Mouse (Mus musculus) neural tube, embryonic 14.5 days (tissue): ENCODE data around the gene Iqca. TPM values are rescaled to one million over a fixed set of nuclear protein-coding genes. Genes with fewer than 3 reads are reported as not detected.

Source experiments
- ATAC-seq: fragments of 200-750 bp; cut with Nextera tagmentation; 2 replicates; pipeline ENCODE4 v1.8.0; 2017; ENCODE audit warnings: low read depth, mild to moderate bottlenecking, moderate TSS enrichment, moderate library complexity
- H3K27ac ChIP-seq: fragments of 300-500 bp; sonication (generic); 2 replicates; pipeline ENCODE4 v1.5.1; 2014; ENCODE audit warnings: low read depth, mild to moderate bottlenecking, control low read depth, low read length, moderate library complexity, mixed read lengths
- H3K27me3 ChIP-seq: fragments of 300-500 bp; sonication (generic); 2 replicates; pipeline ENCODE4 v1.6.1; 2014; ENCODE audit warnings: low read length; ENCODE audit not compliant: control insufficient read depth, insufficient read depth
- H3K36me3 ChIP-seq: fragments of 300-500 bp; sonication (generic); 2 replicates; pipeline ENCODE4 v1.6.1; 2014; ENCODE audit warnings: low read length, mixed read lengths; ENCODE audit not compliant: control insufficient read depth, insufficient read depth
- H3K4me1 ChIP-seq: fragments of 300-500 bp; sonication (generic); 2 replicates; pipeline ENCODE4 v1.6.1; 2014; ENCODE audit warnings: low read length; ENCODE audit not compliant: control insufficient read depth, insufficient read depth
- H3K4me2 ChIP-seq: fragments of 300-500 bp; sonication (generic); 2 replicates; pipeline ENCODE4 v1.6.1; 2014; ENCODE audit warnings: mild to moderate bottlenecking, low read depth, low read length, control low read depth
- H3K4me3 ChIP-seq: fragments of 300-500 bp; sonication (generic); 2 replicates; pipeline ENCODE4 v1.5.1; 2014; ENCODE audit warnings: low read depth, low read length, control low read depth, mixed read lengths
- H3K9ac ChIP-seq: fragments of 300-500 bp; sonication (generic); replicated peaks from 2 replicates; pipeline ENCODE4 v1.6.1; 2014; ENCODE audit warnings: low read depth, mild to moderate bottlenecking, control low read depth, low read length, mixed read lengths
- H3K9me3 ChIP-seq: fragments of 300-500 bp; sonication (generic); 2 replicates; pipeline ENCODE4 v1.6.1; 2016; ENCODE audit warnings: low read length; ENCODE audit not compliant: control insufficient read depth
- WGBS: fragments of 180-500 bp; shearing (Covaris S2); extraction: QIAGEN DNeasy Blood & Tissue Kit; methylation state at CpG from one replicate; pipeline ENCODE4 v1.1.7; 2014; 5-methylcytosine and 5-hydroxymethylcytosine counted together
- polyA plus RNA-seq: library from polyadenylated mRNA; unstranded; fragments of >200 nt; fragmentation: Nextera tagmentation; extraction: Ambion mirVana; gene quantifications from 2 replicates; pipeline ENCODE4 v1.2.1, GENCODE M21; 2014

Gene Iqca
- polyA plus RNA-seq, 1 experiment from 2014 or later: 0.70 TPM

GRCm38 (mm10) chr1:90013273-90013672 is 139.9 kb downstream of the Iqca start:
- Histone ChIP-seq H3K9me3 (no peaks in the 10 kb centered on the region), H3K9ac (no peak overlapping the region), H3K4me3 (no peak overlapping the region), H3K27ac (no peak overlapping the region), H3K36me3 (no peaks in the 10 kb centered on the region), H3K27me3 (no peaks in the 10 kb centered on the region), H3K4me1 (no peaks in the 10 kb centered on the region), H3K4me2 (no peak overlapping the region)
- ATAC-seq: no peak
- WGBS: 85% methylated on average over 5 of the region's 5 CpGs

- H3K9ac ChIP-seq: no peak overlapping the region
- WGBS: 65% methylated on average over 7 of the region's 7 CpGs
- no peak for ATAC-seq
- H3K36me3 ChIP-seq: no peaks in the 10 kb centered on the region
- H3K27me3 ChIP-seq: no peaks in the 10 kb centered on the region
- H3K27ac ChIP-seq: no peak overlapping the region
- H3K4me1 ChIP-seq: no peaks in the 10 kb centered on the region
- no peak overlapping the region for H3K4me2 ChIP-seq
- H3K9me3 ChIP-seq: no peaks in the 10 kb centered on the region
- no peak overlapping the region for H3K4me3 ChIP-seq
Measured at GRCm38 (mm10) chr1:90012850-90013249, 140.4 kb downstream of the Iqca start.

- Histone ChIP-seq H3K4me3 (no peak overlapping the region), H3K9ac (no peak overlapping the region), H3K27ac (no peak overlapping the region), H3K27me3 (no peaks in the 10 kb centered on the region), H3K4me2 (no peak overlapping the region), H3K36me3 (no peaks in the 10 kb centered on the region), H3K4me1 (0 out of 2 replicates have a peak, but pooled peaks cover 3% of the 10 kb centered on the region), H3K9me3 (no peaks in the 10 kb centered on the region)
- ATAC-seq: no peak
- WGBS: 81% methylated on average over 3 of the region's 3 CpGs
Measured at GRCm38 (mm10) chr1:90012168-90012567, 141.0 kb downstream of the Iqca start.

- H3K4me1 ChIP-seq: 0 out of 2 replicates have a peak, but pooled peaks cover 3% of the 10 kb centered on the region
- no peak overlapping the region for H3K4me3 ChIP-seq
- no peak for ATAC-seq
- H3K36me3 ChIP-seq: no peaks in the 10 kb centered on the region
- WGBS: 85% methylated on average over 1 of the region's 1 CpGs
- H3K9ac ChIP-seq: no peak overlapping the region
- H3K27me3 ChIP-seq: no peaks in the 10 kb centered on the region
- H3K27ac ChIP-seq: no peak overlapping the region
- H3K4me2 ChIP-seq: no peak overlapping the region
- H3K9me3 ChIP-seq: no peaks in the 10 kb centered on the region
Measured at GRCm38 (mm10) chr1:90010077-90010476, 143.1 kb downstream of the Iqca start.

GRCm38 (mm10) chr1:90009188-90009587 is 144.0 kb downstream of the Iqca start:
- 0 out of 2 replicates have a peak, but pooled peaks cover 3% of the 10 kb centered on the region for H3K4me1 ChIP-seq
- WGBS: 76% methylated on average over 3 of the region's 3 CpGs

GRCm38 (mm10) chr1:90006666-90007065 is 146.5 kb downstream of the Iqca start:
- 69% methylated on average over 14 of the region's 14 CpGs for WGBS
- peak; percentile 49; the same call in 1 of the 2 replicates for ATAC-seq
- Histone ChIP-seq H3K27ac (no peak overlapping the region; the same call in 1 of the 2 replicates), H3K4me3 (no peak overlapping the region), H3K36me3 (no peaks in the 10 kb centered on the region), H3K9ac (no peak overlapping the region), H3K27me3 (no peaks in the 10 kb centered on the region), H3K4me1 (0 out of 2 replicates have a peak, but pooled peaks cover 3% of the 10 kb centered on the region), H3K9me3 (no peaks in the 10 kb centered on the region), H3K4me2 (no peak overlapping the region)

More at GRCm38 (mm10) chr1:90009188-90009587, 144.0 kb downstream of the Iqca start:
- Histone ChIP-seq H3K9me3 (no peaks in the 10 kb centered on the region), H3K9ac (no peak overlapping the region), H3K4me3 (no peak overlapping the region), H3K4me2 (no peak overlapping the region), H3K36me3 (no peaks in the 10 kb centered on the region), H3K27ac (no peak overlapping the region), H3K27me3 (no peaks in the 10 kb centered on the region)
- ATAC-seq: no peak

GRCm38 (mm10) chr1:90000981-90001380 is 152.2 kb downstream of the Iqca start:
- WGBS: 19% methylated on average over 5 of the region's 5 CpGs
- no peak overlapping the region for H3K9ac ChIP-seq
- H3K4me1 ChIP-seq: no peaks in the 10 kb centered on the region
- H3K27me3 ChIP-seq: no peaks in the 10 kb centered on the region
- no peaks in the 10 kb centered on the region for H3K36me3 ChIP-seq
- H3K27ac ChIP-seq: no peak overlapping the region
- ATAC-seq: no peak
- H3K4me3 ChIP-seq: no peak overlapping the region
- H3K4me2 ChIP-seq: no peak overlapping the region
- H3K9me3 ChIP-seq: no peaks in the 10 kb centered on the region

- no peak overlapping the region for H3K4me3 ChIP-seq
- WGBS: 83% methylated on average over 3 of the region's 3 CpGs
- no peak overlapping the region for H3K4me2 ChIP-seq
- no peaks in the 10 kb centered on the region for H3K36me3 ChIP-seq
- no peaks in the 10 kb centered on the region for H3K9me3 ChIP-seq
- H3K4me1 ChIP-seq: no peaks in the 10 kb centered on the region
- no peak overlapping the region for H3K27ac ChIP-seq
- H3K27me3 ChIP-seq: no peaks in the 10 kb centered on the region
- ATAC-seq: no peak
- H3K9ac ChIP-seq: no peak overlapping the region
Measured at GRCm38 (mm10) chr1:89999858-90000257, 153.3 kb downstream of the Iqca start.

GRCm38 (mm10) chr1:89998696-89999095 is 154.5 kb downstream of the Iqca start:
- Histone ChIP-seq H3K4me2 (no peak overlapping the region), H3K9me3 (no peaks in the 10 kb centered on the region), H3K9ac (no peak overlapping the region), H3K27ac (no peak overlapping the region), H3K36me3 (no peaks in the 10 kb centered on the region), H3K4me3 (no peak overlapping the region), H3K27me3 (no peaks in the 10 kb centered on the region), H3K4me1 (no peaks in the 10 kb centered on the region)
- no peak for ATAC-seq
- 77% methylated on average over 2 of the region's 2 CpGs for WGBS
